Mouse (Mus musculus) kidney, postnatal 0 days (tissue): ENCODE measurements around the gene Rgs7bp. TPM values are rescaled to one million over a fixed set of nuclear protein-coding genes. Genes with fewer than 3 reads are reported as not detected.
"Not testable (repeated sequence)": the region's sequence is repeated elsewhere in the genome, so short reads cannot be mapped to it uniquely, and the experiment has no call there.

Experiments
- ATAC-seq: fragments of 200-750 bp; cut with Nextera tagmentation; replicated peaks from 2 replicates; pipeline ENCODE4 v1.8.0; 2017; ENCODE audit warnings: low read depth, moderate number of reproducible peaks, moderate TSS enrichment, moderate library complexity; ENCODE audit not compliant: low FRiP score
- DNase-seq: peaks from one replicate; pipeline ENCODE4 v3.0.0-alpha.2; 2016; ENCODE audit warnings: low spot score
- H3K27ac ChIP-seq: fragments of 300-500 bp; sonication (generic); 2 replicates; pipeline ENCODE4 v1.5.1; 2014; ENCODE audit warnings: mild to moderate bottlenecking
- H3K27me3 ChIP-seq: fragments of 300-500 bp; sonication (generic); 2 replicates; pipeline ENCODE4 v1.6.1; 2014; ENCODE audit warnings: low read length, mixed read lengths; ENCODE audit not compliant: insufficient read depth
- H3K36me3 ChIP-seq: fragments of 300-500 bp; sonication (generic); 2 replicates; pipeline ENCODE4 v1.6.1; 2014; ENCODE audit warnings: low read length, mixed read lengths; ENCODE audit not compliant: insufficient read depth
- H3K4me1 ChIP-seq: fragments of 300-500 bp; sonication (generic); replicated peaks from 2 replicates; pipeline ENCODE4 v1.6.1; 2014; ENCODE audit warnings: antibody characterized with exemption, low read length, mixed read lengths; ENCODE audit not compliant: insufficient read depth
- H3K4me2 ChIP-seq: fragments of 300-500 bp; sonication (generic); 2 replicates; pipeline ENCODE4 v1.6.1; 2014; ENCODE audit warnings: mild to moderate bottlenecking, low read length, moderate library complexity, mixed read lengths
- H3K4me3 ChIP-seq: fragments of 300-500 bp; sonication (generic); replicated peaks from 2 replicates; pipeline ENCODE4 v1.5.1; 2014; ENCODE audit warnings: low read depth, low read length
- H3K9ac ChIP-seq: fragments of 300-500 bp; sonication (generic); 2 replicates; pipeline ENCODE4 v1.6.1; 2014; ENCODE audit warnings: low read depth, low read length
- H3K9me3 ChIP-seq: fragments of 300-500 bp; sonication (generic); replicated peaks from 2 replicates; pipeline ENCODE4 v1.6.1; 2016; ENCODE audit warnings: low read length, inconsistent platforms, mixed read lengths
- CTCF ChIP-seq: IDR thresholded peaks from 2 replicates; pipeline ENCODE4 v1.5.1; 2016; ENCODE audit warnings: antibody characterized with exemption, low read depth, mild to moderate bottlenecking, moderate library complexity
- WGBS: fragments of 180-500 bp; shearing (Covaris S2); extraction: QIAGEN DNeasy Blood & Tissue Kit; methylation state at CpG from one replicate; pipeline ENCODE4 v1.1.7; 2014; 5-methylcytosine and 5-hydroxymethylcytosine counted together
- polyA plus RNA-seq: library from polyadenylated mRNA; unstranded; fragments of >200 nt; fragmentation: Nextera tagmentation; extraction: Ambion mirVana; gene quantifications from 2 replicates; pipeline ENCODE4 v1.2.1, GENCODE M21; 2015

The Rgs7bp gene
- polyA plus RNA-seq, 1 experiment from 2014 or later, result 1.4 TPM

GRCm38 (mm10) chr13:104931635-104932532, 122.8 kb downstream of the Rgs7bp start:
- no peak overlapping the region for H3K4me2 ChIP-seq
- H3K9me3 ChIP-seq, result no peaks in the 10 kb centered on the region
- no peaks in the 10 kb centered on the region for H3K27me3 ChIP-seq
- H3K4me1 ChIP-seq, result no peaks in the 10 kb centered on the region
- ATAC-seq, result no peak
- no peak overlapping the region for H3K4me3 ChIP-seq
- H3K9ac ChIP-seq, result no peak overlapping the region
- peak; percentile 53 for DNase-seq
- 64% methylated on average over 6 of the region's 6 CpGs for WGBS
- H3K27ac ChIP-seq, result no peak overlapping the region
- no peak for TF ChIP-seq CTCF
- H3K36me3 ChIP-seq, result no peaks in the 10 kb centered on the region

DNA sequence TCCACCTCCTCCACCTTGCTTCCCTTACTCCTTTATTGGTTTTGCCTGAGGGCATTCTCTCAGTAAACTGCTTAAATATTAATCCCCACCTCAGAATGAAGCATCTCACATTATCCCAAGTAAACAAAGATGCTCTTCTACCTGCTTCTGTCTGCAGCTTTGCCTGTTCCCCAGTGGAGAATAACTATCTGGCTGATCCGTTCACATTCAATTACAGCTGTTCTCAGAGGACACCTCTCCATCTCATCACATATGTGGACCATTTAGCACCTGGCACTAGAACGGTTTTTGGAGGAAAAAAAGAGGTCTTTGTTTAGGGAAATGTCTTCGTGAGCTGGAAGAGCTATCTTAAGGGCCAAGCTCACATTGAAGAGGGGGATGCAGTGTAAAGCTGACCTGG, 123.9 kb downstream of the Rgs7bp start:
- H3K9ac ChIP-seq, result no peak overlapping the region
- no peak for TF ChIP-seq CTCF
- H3K27ac ChIP-seq, result no peak overlapping the region
- no peak overlapping the region for H3K4me2 ChIP-seq
- WGBS, result 78% methylated on average over 3 of the region's 3 CpGs
- DNase-seq, result no peak
- no peak overlapping the region for H3K4me3 ChIP-seq
- no peak for ATAC-seq
- no peaks in the 10 kb centered on the region for H3K27me3 ChIP-seq
- no peaks in the 10 kb centered on the region for H3K4me1 ChIP-seq
- no peaks in the 10 kb centered on the region for H3K36me3 ChIP-seq
- no peaks in the 10 kb centered on the region for H3K9me3 ChIP-seq

GRCm38 (mm10) chr13:104918663-104919062, 136.1 kb downstream of the Rgs7bp start:
- no peaks in the 10 kb centered on the region for H3K4me1 ChIP-seq
- peak; percentile 14 for DNase-seq
- no peaks in the 10 kb centered on the region for H3K36me3 ChIP-seq
- no peaks in the 10 kb centered on the region for H3K9me3 ChIP-seq
- no peak overlapping the region for H3K27ac ChIP-seq
- peak; percentile 61 for TF ChIP-seq CTCF
- WGBS, result 85% methylated on average over 16 of the region's 16 CpGs
- H3K9ac ChIP-seq, result no peak overlapping the region
- no peak overlapping the region for H3K4me2 ChIP-seq
- no peak overlapping the region for H3K4me3 ChIP-seq
- H3K27me3 ChIP-seq, result no peaks in the 10 kb centered on the region
- no peak for ATAC-seq

GRCm38 (mm10) chr13:104916771-104917170, 138.0 kb downstream of the Rgs7bp start:
- 82% methylated on average over 6 of the region's 6 CpGs for WGBS
- not testable (repeated sequence) for H3K9me3 ChIP-seq, H3K4me2 ChIP-seq, H3K9ac ChIP-seq, H3K4me1 ChIP-seq, H3K4me3 ChIP-seq, DNase-seq, ATAC-seq, H3K27me3 ChIP-seq, H3K27ac ChIP-seq, H3K36me3 ChIP-seq

GRCm38 (mm10) chr13:104916106-104916505, 138.6 kb downstream of the Rgs7bp start:
- ATAC-seq (no peak), DNase-seq (no peak)
- no peak for TF ChIP-seq CTCF
- WGBS, result 88% methylated on average over 2 of the region's 2 CpGs
- Histone ChIP-seq H3K36me3 (no peaks in the 10 kb centered on the region), H3K4me1 (no peaks in the 10 kb centered on the region), H3K9me3 (no peaks in the 10 kb centered on the region), H3K9ac (no peak overlapping the region), H3K4me2 (no peak overlapping the region), H3K27me3 (no peaks in the 10 kb centered on the region), H3K27ac (no peak overlapping the region), H3K4me3 (no peak overlapping the region)

DNA sequence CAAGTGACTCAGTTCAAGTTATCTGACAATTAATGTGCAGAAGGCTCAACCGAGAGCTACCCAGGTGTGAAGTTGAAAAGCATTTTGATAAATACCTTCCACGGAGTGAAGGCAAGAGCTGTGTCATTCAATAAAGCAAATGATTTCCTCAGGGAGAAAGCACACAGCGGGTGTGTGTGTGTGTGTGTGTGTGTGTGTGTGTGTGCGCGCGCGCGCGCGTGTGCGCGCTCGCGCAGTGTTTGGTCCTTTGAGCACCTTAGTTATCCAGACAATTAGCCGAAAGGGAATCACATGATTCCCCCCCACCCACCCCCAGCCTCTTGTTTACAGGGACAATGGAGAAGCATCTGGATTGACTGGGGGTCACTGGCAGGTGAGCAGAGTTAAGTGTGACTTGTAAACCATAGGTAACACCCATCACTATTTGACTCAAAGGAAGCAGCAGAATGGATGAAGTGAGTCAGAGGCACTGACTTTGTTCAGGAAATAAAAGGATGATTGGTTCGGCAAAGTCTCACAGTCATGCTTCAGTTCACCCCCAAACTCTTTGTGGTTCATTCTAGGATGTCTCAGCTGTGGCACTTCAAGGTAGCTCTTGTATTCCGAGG, 140.3 kb downstream of the Rgs7bp start:
- no peak for ATAC-seq
- H3K9ac ChIP-seq, result no peak overlapping the region
- H3K9me3 ChIP-seq, result no peaks in the 10 kb centered on the region
- H3K27ac ChIP-seq, result no peak overlapping the region
- H3K4me3 ChIP-seq, result no peak overlapping the region
- H3K4me1 ChIP-seq, result no peaks in the 10 kb centered on the region
- no peak for DNase-seq
- no peak overlapping the region for H3K4me2 ChIP-seq
- H3K27me3 ChIP-seq, result no peaks in the 10 kb centered on the region
- H3K36me3 ChIP-seq, result no peaks in the 10 kb centered on the region
- WGBS, result 86% methylated on average over 17 of the region's 17 CpGs
- TF ChIP-seq CTCF, result no peak

GRCm38 (mm10) chr13:104911626-104912025, 143.1 kb downstream of the Rgs7bp start:
- not testable (repeated sequence) for H3K4me1 ChIP-seq, H3K9ac ChIP-seq, H3K9me3 ChIP-seq, ATAC-seq, H3K27me3 ChIP-seq, DNase-seq, H3K27ac ChIP-seq, H3K4me2 ChIP-seq, H3K36me3 ChIP-seq, H3K4me3 ChIP-seq
- 83% methylated on average over 5 of the region's 5 CpGs for WGBS

DNA sequence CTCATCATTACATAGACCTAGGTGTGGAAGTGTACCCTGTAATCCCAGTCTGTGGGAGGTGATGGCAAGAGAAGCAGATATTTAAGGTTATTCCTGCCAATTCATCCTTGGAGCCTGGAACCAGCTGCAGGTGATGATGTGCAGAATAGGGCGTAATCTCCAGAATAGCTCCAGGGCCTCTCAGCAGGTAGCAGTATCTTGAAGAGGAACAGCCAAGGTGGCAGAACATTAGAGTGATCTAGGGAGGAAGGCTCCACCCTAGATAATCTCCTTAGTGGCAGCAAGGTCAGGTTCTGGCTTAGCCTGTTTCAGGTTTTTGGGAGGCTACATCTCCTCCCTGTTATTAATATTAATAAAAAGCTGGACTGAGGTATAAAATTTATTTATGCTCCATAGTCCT, 143.7 kb downstream of the Rgs7bp start:
- not testable (repeated sequence) for H3K9ac ChIP-seq, H3K4me3 ChIP-seq, H3K27me3 ChIP-seq, H3K27ac ChIP-seq, DNase-seq, H3K36me3 ChIP-seq, ATAC-seq, H3K4me1 ChIP-seq, H3K4me2 ChIP-seq, H3K9me3 ChIP-seq
- 92% methylated on average over 1 of the region's 1 CpGs for WGBS
